Mouse (Mus musculus) heart, postnatal 4 days (tissue): ENCODE measurements around the gene Slc44a3. TPM values are rescaled to one million over a fixed set of nuclear protein-coding genes. Genes with fewer than 3 reads are reported as not detected.

Experiments
- DNase-seq: peaks from one replicate; pipeline ENCODE4 v3.0.0; 2021
- total RNA-seq, 2 experiments: library from RNA; stranded (reverse); gene quantifications; 2 replicates each; pipeline ENCODE4 v1.2.3; 2021

Slc44a3 gene
- total RNA-seq, 2 experiments from 2014 or later = 0.41 to 0.98 TPM

GRCm38 (mm10) chr3:121458545-121459492 is 73.4 kb downstream of the Slc44a3 start:
- no peak for DNase-seq

DNA sequence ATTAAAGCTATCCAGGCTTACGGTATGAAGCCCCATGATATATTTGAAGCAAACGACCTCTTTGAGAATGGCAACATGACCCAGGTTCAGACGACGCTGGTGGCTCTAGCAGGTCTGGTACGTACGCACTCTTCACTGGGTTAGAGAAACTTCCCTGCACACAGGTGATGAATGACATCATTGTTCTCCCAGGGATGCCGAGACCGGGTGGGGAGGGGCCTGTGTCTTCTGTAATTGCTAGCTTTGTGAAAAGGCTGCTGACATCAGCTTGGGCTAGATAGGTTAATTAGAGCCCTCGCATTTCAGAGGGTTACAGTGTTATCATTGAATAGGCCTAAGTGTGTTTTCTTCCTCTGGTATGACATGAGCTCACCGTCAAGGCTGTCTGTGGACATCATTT is 80.8 kb downstream of the Slc44a3 start:
- DNase-seq = no peak

GRCm38 (mm10) chr3:121449527-121449926 is 82.7 kb downstream of the Slc44a3 start:
- DNase-seq = no peak

- DNase-seq = no peak
These were observed 83.6 kb downstream of the Slc44a3 start for GRCm38 (mm10) chr3:121448606-121449005.

GRCm38 (mm10) chr3:121448029-121448468 is 84.2 kb downstream of the Slc44a3 start:
- DNase-seq = no peak

GRCm38 (mm10) chr3:121446454-121446853 is 85.8 kb downstream of the Slc44a3 start:
- no peak for DNase-seq

- DNase-seq = no peak
These were observed 87.8 kb downstream of the Slc44a3 start for GRCm38 (mm10) chr3:121444414-121444813.

GRCm38 (mm10) chr3:121443861-121444271 is 88.3 kb downstream of the Slc44a3 start:
- no peak for DNase-seq

DNA sequence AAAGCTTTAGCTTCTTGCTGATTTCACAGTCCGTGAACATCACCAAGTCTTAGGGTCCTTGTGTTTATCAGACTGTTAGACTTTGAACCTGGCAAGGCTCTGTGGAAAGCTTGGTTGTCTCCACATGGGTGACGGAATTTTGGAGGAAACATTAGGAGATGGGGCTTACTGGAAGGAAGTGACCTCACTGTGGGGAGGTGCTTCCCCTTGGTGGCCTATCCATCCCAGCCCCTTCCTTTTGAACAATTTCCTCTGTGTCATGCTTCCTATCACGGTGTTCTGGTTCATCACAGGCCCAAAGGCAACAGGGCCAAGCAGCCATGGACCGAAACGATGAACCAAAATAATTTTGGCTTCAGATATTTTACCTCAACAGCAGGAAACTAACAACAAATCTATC is 89.9 kb downstream of the Slc44a3 start:
- no peak for DNase-seq

DNA sequence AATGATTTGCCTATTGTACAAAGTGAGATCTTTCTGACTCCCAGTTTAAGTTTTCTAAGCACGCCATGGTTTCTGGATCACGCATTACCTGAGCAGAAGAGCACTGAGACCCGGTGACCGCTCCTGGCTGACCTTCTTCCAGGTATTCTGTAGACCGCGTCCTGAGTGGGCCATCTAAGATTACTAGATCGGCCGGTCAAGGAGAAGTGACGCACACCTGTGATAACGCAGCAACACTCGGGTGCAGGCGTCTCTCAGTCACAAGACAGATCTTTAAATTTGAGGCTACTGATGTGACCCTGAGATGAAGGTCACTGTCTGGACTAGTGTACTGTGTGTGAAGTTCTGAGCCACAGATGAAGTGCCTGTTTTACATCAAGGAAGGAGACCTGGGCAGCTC is 90.7 kb downstream of the Slc44a3 start:
- DNase-seq = no peak

DNA sequence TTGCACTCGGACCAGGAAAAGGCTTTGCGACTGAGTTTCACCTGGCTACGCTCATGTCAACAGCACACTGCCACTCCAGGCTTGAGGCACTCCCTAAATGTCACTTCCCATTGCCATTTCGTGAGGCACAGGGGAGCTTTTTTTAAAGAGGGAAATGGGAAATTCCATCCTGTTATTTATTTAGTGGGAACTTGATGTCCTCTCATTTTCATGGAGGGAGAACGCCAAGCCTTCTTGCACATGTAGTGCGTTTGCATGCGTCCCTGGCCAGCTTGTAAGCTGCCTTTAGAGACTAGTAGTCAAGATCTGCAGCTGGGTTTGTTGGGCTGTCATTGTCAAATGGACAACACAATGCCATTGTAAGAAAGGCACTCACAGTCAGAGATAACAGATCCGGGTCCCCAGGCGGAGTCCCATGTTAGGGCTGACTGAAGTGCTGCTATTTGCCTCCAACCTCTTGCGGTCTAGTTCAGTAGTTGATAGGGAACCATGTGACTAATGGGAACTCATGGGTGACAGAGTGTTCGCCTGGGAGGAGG is 92.5 kb downstream of the Slc44a3 start:
- DNase-seq = no peak

DNA sequence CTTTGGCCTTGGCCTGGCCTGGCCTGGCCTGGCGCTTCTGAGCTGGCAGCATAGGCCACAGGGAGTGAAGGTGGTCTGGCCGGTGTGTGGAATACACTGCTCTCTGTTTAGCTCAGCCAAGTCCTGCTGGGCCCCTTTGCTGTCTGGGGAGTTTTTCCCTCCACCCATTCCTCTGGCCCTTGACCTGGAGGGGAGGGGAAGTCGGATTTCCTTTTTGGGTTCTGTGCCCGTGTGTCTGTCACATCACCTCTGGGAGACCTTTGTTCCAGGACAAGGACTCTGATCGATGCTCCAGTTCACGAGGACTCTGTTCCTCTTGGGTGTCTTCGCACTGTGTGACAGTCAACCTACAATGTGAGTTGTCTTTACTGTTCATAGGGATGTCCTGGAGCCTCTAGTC is 94.2 kb downstream of the Slc44a3 start:
- DNase-seq = no peak

DNA sequence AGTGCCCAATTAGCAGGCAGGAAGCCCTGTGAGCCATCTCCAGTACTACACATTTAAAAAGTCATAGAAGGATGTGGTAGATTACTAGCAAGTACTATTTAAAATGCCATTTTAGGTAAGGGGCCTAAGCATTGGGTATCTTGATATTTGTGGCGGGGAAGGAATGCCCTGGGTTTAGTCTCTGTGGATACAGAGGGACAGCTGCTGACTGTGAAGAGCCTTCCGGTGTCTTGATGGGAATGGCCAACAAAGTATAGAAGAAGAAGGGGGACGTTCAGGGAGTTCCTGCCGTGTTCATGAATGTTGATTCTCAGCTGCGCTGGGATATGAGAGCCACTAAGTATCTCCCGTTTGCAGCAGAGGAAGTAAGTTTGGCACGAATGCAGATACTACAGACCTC is 95.1 kb downstream of the Slc44a3 start:
- no peak for DNase-seq

- DNase-seq = no peak
These were observed 96.9 kb downstream of the Slc44a3 start for GRCm38 (mm10) chr3:121435296-121435695.

DNA sequence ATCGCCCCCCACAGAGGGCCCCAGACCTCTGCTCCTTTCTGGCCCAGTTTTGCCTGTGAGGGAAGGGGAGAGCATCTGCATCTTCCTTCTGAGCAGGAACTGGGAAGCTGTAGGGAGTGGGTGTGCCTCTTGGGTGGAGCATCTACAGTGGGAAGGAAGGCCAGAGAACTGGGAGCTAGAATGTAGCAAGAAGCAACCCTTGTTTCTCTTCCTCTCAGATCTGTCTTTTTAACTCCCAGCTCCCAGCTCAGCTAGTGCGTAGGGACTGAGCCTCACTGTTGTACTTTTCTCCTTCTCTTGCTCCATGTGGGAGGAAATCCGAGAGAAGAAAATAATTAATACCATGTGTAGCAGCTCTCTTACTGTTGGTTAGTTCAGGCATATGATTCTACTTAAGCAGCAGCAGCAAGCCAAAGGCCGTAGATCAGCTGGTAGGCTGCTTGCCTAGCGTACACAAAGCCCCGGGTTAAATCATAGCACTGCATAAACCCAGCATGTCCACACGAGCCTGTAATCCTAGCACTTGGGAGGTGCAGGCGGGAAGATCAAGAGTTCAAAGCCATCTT is 98.2 kb downstream of the Slc44a3 start:
- DNase-seq = no peak

- no peak for DNase-seq
These were observed 98.8 kb downstream of the Slc44a3 start for GRCm38 (mm10) chr3:121433359-121433758.

- no peak for DNase-seq
These were observed 101.8 kb downstream of the Slc44a3 start for GRCm38 (mm10) chr3:121430289-121430936.

GRCm38 (mm10) chr3:121429469-121429868 is 102.7 kb downstream of the Slc44a3 start:
- no peak for DNase-seq

DNA sequence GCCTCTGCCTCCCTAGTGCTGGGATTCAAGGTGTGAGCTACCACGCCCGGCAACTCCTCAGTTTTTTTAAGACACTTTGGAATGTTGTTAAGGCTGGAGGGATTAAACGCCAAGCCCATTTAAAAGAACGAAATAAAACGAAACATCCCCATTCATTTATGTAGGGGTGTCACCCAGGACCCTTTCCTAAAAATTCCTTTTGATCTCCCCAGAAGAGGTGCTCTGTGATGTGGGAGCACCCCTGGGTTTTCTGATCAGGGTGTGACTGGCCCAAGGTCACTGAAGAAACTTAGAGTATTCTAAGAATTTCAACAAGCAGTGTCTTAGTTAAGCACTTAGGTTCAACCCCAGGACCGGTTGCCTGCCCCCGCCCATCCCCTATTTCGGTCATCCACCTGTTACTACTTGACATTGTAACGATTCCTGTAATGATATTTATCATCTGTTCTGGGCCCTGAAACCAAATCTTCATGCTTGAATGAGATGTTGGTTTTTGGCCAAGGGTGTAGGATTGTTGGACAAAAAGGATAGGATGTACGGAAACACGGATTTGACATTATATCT is 103.4 kb downstream of the Slc44a3 start:
- no peak for DNase-seq

DNA sequence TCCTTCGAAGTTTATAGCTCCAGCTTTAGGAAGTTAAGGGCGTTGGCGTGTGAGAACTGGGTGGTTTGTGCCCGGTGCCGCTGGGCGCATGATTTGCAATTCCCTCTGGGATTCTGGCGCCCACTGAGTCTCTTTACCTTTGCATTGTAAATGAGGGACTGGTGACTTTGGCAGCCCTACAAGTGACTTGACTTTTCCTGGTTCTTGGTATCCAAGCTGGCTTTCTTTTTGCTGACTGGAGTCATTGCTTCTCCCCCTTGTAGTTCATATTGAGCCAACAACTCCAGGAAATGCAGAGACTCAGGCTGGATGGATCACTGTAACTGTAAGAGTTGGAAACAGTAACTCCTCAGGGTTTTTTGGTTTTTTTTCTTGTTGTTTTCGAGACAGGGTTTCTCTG is 104.0 kb downstream of the Slc44a3 start:
- DNase-seq = peak; percentile 36

DNA sequence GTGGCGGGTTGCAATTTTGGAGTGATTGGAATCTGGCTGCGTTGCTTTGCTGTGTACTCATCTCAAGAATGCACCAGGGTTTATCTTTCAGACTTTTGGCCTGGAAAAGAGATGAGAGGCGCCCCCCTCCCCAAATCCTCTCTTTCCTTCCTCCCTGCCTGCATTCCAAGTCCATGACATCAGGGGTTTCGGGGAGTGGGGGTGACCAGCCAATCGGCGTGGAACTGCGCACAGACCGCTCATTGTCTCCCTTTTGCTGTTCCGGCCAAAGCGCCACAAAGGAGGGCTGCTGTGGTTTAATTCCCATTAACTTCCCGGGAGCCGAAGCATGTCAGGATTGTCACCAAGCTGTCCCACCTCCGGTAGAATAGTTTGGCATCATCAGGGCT is 104.7 kb downstream of the Slc44a3 start:
- peak; percentile 84 for DNase-seq

GRCm38 (mm10) chr3:121426621-121427519 is 105.3 kb downstream of the Slc44a3 start:
- DNase-seq = peak; percentile 89
